Mouse (Mus musculus) inflammation-experienced regulatory T-cells, adult 6 months (primary cell): Measurements from ENCODE around the gene Usp25. TPM values are rescaled to one million over a fixed set of nuclear protein-coding genes. Genes with fewer than 3 reads are reported as not detected.

Experiments used
- ATAC-seq: one replicate; pipeline ENCODE4 v1.8.0; 2017
- polyA plus RNA-seq, 3 experiments: library from polyadenylated mRNA; unstranded; fragments of 100-300 nt; shearing (Covaris generic); gene quantifications; one replicate each; pipeline ENCODE4 v1.2.1; 2017

Usp25 gene
- 10 to 100 TPM; 24.7 to 30.1 (median 26.5) TPM for polyA plus RNA-seq

GRCm38 (mm10) chr16:77013427-77014320 is at the start of gene Usp25:
Gene Usp25, plus strand, starts transcription at chr16:77013706.
- ATAC-seq = peak; percentile 64

- no peak for ATAC-seq
These were observed 45.8 kb upstream of the Usp25 start for GRCm38 (mm10) chr16:76967593-76968275.

- ATAC-seq = no peak
These were observed 42.3 kb upstream of the Usp25 start for GRCm38 (mm10) chr16:76971211-76971610.

GRCm38 (mm10) chr16:76976787-76977430 is 36.6 kb upstream of the Usp25 start:
- ATAC-seq = no peak

GRCm38 (mm10) chr16:76983696-76984095 is 29.8 kb upstream of the Usp25 start:
- no peak for ATAC-seq

GRCm38 (mm10) chr16:76987711-76988110 is 25.8 kb upstream of the Usp25 start:
- no peak for ATAC-seq

- no peak for ATAC-seq
These were observed 9.6 kb upstream of the Usp25 start for GRCm38 (mm10) chr16:77003900-77004299.

DNA sequence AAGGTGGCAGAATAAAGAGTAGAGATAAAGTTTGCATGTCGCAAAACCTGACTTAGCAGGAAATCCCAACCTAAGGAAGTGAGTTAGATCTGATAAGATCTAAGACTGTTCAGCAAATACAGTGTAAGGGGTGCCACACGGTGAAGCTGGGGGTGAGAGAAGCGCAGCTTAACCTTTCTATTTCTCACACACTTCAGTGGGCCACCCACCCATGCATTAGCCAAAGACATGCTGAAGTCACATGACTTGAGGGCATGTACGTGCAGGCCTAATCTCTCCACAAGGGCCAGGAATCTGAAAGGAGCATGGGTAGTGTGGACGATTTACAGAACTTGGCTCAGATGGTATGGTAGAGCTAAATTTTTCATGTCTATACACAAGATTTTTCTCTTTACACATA is 4.3 kb upstream of the Usp25 start:
- ATAC-seq = no peak

DNA sequence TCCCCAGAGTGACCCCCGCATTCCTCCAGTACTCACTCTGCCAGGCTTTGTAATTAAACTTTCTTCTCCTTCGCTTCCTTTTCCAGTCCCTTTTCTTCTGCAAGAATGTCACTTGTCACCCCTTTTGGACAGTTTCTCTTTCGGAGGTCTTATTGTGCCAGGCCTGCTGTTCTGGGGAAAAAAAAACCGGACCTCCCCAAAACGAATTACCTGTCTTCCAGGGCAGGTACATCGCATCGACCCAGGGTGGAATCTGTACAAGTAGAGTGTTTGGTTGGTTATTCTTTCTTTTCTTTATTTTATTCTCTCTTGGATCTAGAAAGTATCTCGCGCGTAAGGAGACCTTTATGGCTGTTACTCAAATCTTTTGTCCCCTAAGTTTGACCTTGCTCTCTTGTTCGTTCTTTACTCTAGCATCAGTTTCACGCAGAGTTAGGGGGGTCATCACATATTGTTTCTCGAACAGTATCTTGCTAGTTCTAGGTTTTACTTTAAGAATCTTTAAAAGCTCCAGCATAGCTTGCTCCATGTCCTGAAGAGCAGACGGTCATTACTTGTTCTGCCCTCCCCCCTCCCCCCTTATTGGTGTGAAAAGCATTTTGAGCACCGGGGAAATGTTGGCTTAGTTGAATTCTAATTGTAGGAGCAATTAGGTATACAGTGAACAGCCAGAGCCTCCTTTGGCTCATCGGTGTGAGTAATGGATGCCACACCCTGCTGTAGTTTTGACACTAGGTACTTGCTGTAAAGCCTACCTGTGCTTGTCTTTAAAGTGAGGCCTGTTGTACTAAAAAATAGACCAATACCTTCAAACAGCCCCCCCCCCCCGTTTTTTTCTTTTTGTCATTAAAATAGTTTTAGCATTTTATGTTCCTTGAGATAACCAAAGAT is 1.1 kb downstream of the Usp25 start:
- ATAC-seq = no peak

DNA sequence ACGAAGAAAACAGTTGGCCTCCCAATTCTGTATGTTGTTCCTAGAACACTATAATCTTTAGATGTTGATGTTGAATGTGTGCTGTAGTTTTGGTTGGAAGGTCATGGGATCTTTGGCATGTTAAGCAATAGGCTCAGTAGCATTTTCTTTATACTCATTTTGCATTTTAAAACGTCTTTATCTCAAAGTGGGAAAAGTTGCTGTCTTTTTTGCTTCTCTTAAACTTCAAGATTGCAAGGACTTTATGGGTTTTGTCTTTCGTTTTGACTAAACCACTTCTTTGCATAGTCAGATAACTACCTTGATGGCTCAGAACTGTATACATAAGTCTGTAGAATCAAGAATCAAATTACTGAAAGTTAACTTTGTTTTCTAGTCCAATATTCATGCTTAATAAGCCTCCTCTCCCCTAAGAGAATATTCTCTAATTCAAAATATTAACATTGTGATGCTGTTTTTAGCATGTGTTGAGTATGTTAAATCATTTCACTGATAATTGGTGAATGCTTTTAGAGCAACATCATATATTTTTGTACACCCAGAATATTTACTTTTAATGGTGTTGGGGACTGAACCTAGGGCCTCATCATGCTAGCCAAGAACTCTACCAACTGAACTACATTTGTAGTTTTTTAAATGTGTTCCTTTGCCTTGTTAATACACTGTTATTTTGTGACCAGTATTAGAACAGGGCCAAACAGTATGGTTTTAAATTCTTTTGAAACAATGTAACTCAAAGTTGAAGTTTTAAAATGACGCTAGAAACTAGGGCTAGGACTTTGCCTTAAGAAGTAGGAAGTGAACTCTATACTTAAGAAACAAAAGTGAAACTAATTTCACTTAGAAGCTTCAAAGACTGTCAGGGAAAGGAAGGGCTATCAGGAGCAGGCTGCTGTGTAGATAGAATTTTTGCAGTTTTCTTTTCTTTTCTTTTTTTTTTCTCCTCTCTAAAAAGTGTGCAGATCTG is 2.2 kb downstream of the Usp25 start:
- peak; percentile 79 for ATAC-seq

DNA sequence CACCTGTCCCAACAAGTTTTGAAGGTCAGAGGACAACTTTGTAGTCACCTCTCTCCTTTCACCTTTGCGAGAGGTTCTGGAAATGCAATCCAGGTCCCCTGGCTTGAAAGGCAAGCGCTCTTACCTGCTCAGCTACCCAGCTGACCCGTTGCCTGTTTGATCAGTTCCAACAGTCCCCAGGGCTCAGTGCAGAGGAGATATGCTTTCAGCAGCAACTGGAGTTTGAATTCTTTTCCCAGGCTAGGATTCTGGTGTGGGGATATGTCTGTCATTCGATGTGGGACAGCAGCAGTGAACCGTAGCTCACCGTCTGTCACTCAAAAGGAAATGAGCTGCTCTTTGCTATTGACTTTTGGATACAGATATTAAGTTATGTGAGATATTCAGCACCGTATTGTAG is 4.4 kb downstream of the Usp25 start:
- no peak for ATAC-seq

DNA sequence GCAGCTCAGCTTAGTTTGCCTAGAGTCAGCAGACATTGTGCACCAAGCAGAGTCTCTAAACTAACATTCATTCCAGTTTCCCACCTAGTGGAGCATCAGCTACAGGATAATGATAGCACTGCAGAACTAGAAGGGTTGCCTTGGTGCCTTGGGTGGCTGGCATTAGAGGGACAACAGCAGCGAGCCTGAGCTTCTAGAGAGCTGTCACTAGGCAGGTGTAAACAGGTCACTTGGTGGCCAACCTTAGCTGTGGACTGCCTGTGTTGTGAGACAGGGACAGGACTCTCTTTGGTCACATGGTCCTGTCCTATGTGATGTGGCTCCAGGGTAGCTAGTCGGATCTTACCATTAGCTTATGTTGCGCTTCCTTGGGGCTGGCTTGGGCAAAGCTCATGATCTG is 6.7 kb downstream of the Usp25 start:
- no peak for ATAC-seq

- no peak for ATAC-seq
These were observed 10.3 kb downstream of the Usp25 start for GRCm38 (mm10) chr16:77023627-77024379.

GRCm38 (mm10) chr16:77026099-77026498 is 12.6 kb downstream of the Usp25 start:
- no peak for ATAC-seq

- ATAC-seq = no peak
These were observed 13.4 kb downstream of the Usp25 start for GRCm38 (mm10) chr16:77026933-77027332.

GRCm38 (mm10) chr16:77027976-77028686 is 14.6 kb downstream of the Usp25 start:
- no peak for ATAC-seq

GRCm38 (mm10) chr16:77028687-77029417 is 15.3 kb downstream of the Usp25 start:
- ATAC-seq = no peak

DNA sequence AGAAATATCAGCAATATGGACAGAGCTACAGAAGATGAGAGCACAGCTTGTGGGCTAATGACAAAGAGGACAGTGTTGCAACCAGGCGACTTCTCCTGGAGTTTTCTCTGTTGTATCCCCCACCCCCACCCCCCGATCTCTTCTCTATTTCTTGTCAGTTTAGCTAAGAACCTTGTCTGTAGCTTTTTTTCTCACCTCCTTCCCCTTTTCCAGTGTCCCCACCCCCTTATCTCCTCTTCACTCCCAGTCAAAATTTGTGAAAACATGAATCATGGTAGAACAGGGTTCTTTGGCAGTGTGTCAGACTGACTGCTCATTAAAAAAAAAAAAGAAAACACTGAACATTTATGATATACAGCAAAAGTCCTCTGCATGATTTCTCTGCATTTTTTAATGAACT is 16.9 kb downstream of the Usp25 start:
- no peak for ATAC-seq

DNA sequence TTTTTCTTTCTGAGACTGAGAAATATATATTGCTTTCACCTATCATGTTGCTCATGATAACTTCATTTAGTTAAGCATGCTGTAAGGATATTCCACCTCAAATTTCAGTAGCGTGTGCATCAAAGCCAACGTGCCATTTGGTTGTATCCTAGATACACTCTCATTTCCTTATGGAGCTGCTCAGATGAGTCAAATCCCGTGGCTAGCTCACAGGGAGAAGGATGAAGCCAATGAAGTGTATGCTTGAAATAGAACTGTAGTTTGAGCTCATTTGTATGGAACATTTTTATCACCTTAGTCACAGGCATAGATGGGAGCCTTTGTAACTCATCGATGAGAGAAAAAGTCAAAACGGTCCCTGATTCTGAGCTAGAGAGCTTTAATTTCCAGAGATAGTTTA is 20.8 kb downstream of the Usp25 start:
- ATAC-seq = no peak
